Mouse (Mus musculus): ENCODE measurements around the gene Rnf185. TPM values are rescaled to one million over a fixed set of nuclear protein-coding genes. Genes with fewer than 3 reads are reported as not detected.

Gene Rnf185
- polyA plus RNA-seq, 1 experiment from 2014 or later, result 33.9 TPM

GRCm38 (mm10) chr11:3369449-3369848 is 82.7 kb downstream of the Rnf185 start:
- H3K9me3 ChIP-seq (ENCODE audit: control insufficient read depth, low read length), result no peaks in the 10 kb centered on the region
- no peak overlapping the region for H3K4me3 ChIP-seq (ENCODE audit: low read depth, low read length)
- H3K4me2 ChIP-seq (ENCODE audit: low read length), result no peak overlapping the region
- H3K27ac ChIP-seq (ENCODE audit: low read depth), result no peak overlapping the region
- no peak overlapping the region for H3K9ac ChIP-seq (ENCODE audit: low read length)
- no peaks in the 10 kb centered on the region for H3K27me3 ChIP-seq (replicated peaks; ENCODE audit: control insufficient read depth, insufficient read depth, low read length)
- no peak for ATAC-seq (replicated peaks; ENCODE audit: low FRiP score, low TSS enrichment, low read depth)
- peaks cover 34% of the 10 kb centered on the region for H3K4me1 ChIP-seq (replicated peaks; ENCODE audit: control insufficient read depth, insufficient read depth, low read length)
- 77% methylated on average over 5 of the region's 5 CpGs for WGBS
- H3K36me3 ChIP-seq (ENCODE audit: control insufficient read depth, insufficient read depth, low read length), result no peaks in the 10 kb centered on the region
- no peak for DNase-seq (ENCODE audit: low spot score)

- no peak overlapping the region for H3K4me2 ChIP-seq (ENCODE audit: low read length)
These were observed 83.2 kb downstream of the Rnf185 start for GRCm38 (mm10) chr11:3368983-3369382.

DNA sequence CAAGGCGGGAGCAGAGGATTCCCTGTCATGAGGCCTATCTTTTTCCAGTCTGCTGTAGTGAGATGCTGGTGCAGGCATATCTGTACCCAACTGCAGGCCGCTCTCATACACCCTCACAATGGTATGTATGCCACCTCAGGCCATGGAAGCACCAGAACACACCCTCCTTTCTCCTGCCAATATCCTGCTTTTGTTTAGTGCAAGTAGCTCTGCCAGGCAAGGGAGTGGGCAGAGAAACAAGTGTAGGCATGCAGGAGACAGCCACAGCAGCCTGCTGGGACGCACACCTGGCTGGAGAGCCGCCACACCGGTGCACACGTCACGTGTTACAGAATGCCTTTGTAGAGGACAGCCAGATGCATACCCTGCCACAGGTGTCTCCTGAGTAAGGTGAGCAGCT is 85.8 kb downstream of the Rnf185 start:
- Histone ChIP-seq H3K9me3 (ENCODE audit: control insufficient read depth, low read length) (no peaks in the 10 kb centered on the region; the same call in 1 of the 2 replicates), H3K27ac (ENCODE audit: low read depth) (no peak overlapping the region), H3K4me2 (ENCODE audit: low read length) (no peak overlapping the region), H3K4me1 (replicated peaks; ENCODE audit: control insufficient read depth, insufficient read depth, low read length) (peaks cover 17% of the 10 kb centered on the region), H3K27me3 (replicated peaks; ENCODE audit: control insufficient read depth, insufficient read depth, low read length) (no peaks in the 10 kb centered on the region), H3K4me3 (ENCODE audit: low read depth, low read length) (no peak overlapping the region), H3K9ac (ENCODE audit: low read length) (no peak overlapping the region), H3K36me3 (ENCODE audit: control insufficient read depth, insufficient read depth, low read length) (0 out of 2 replicates have a peak, but pooled peaks cover 3% of the 10 kb centered on the region)
- DNase-seq (ENCODE audit: low spot score), result no peak
- WGBS, result 96% methylated on average over 7 of the region's 7 CpGs
- no peak for ATAC-seq (replicated peaks; ENCODE audit: low FRiP score, low TSS enrichment, low read depth)

More at GRCm38 (mm10) chr11:3368983-3369382, 83.2 kb downstream of the Rnf185 start:
- Histone ChIP-seq H3K4me1 (replicated peaks; ENCODE audit: control insufficient read depth, insufficient read depth, low read length) (peaks cover 30% of the 10 kb centered on the region), H3K9me3 (ENCODE audit: control insufficient read depth, low read length) (no peaks in the 10 kb centered on the region), H3K9ac (ENCODE audit: low read length) (no peak overlapping the region), H3K36me3 (ENCODE audit: control insufficient read depth, insufficient read depth, low read length) (no peaks in the 10 kb centered on the region), H3K27ac (ENCODE audit: low read depth) (no peak overlapping the region), H3K27me3 (replicated peaks; ENCODE audit: control insufficient read depth, insufficient read depth, low read length) (no peaks in the 10 kb centered on the region), H3K4me3 (ENCODE audit: low read depth, low read length) (no peak overlapping the region)
- WGBS, result 43% methylated on average over 7 of the region's 7 CpGs
- DNase-seq (ENCODE audit: low spot score) (no peak), ATAC-seq (replicated peaks; ENCODE audit: low FRiP score, low TSS enrichment, low read depth) (0 out of 2 replicates have a peak, but pooled peaks have one; percentile 4)

Other genes starting within 250 kb of the Rnf185 start
- gene Eif4enif1, start 250.0 kb downstream of the Rnf185 start, polyA plus RNA-seq (2014; fragmentation: Nextera tagmentation; extraction: Ambion mirVana), result 52.7 and 56.2 TPM in 2 replicates
- gene Drg1, start 185.9 kb downstream of the Rnf185 start, polyA plus RNA-seq (2014; fragmentation: Nextera tagmentation; extraction: Ambion mirVana), result 221 and 234 TPM in 2 replicates
- 50.1 and 50.6 TPM in 2 replicates for gene Patz1, start 163.5 kb downstream of the Rnf185 start, polyA plus RNA-seq (2014; fragmentation: Nextera tagmentation; extraction: Ambion mirVana)
- 9.9 and 14.1 TPM in 2 replicates for gene Pik3ip1, start 122.0 kb downstream of the Rnf185 start, polyA plus RNA-seq (2014; fragmentation: Nextera tagmentation; extraction: Ambion mirVana)
- 62.8 and 67.3 TPM in 2 replicates for gene Limk2, start 43.2 kb downstream of the Rnf185 start, polyA plus RNA-seq (2014; fragmentation: Nextera tagmentation; extraction: Ambion mirVana)
- 0.61 and 0.75 TPM in 2 replicates for gene Pla2g3, start 35.9 kb upstream of the Rnf185 start, polyA plus RNA-seq (2014; fragmentation: Nextera tagmentation; extraction: Ambion mirVana)
- 4.1 and 4.3 TPM in 2 replicates for gene Inpp5j, start 52.5 kb upstream of the Rnf185 start, polyA plus RNA-seq (2014; fragmentation: Nextera tagmentation; extraction: Ambion mirVana)
- 146 and 160 TPM in 2 replicates for gene Selenom, start 62.3 kb upstream of the Rnf185 start, polyA plus RNA-seq (2014; fragmentation: Nextera tagmentation; extraction: Ambion mirVana)
- 87.0 and 88.2 TPM in 2 replicates for gene Smtn, start 88.2 kb upstream of the Rnf185 start, polyA plus RNA-seq (2014; fragmentation: Nextera tagmentation; extraction: Ambion mirVana)
- 24.8 and 25.6 TPM in 2 replicates for gene Morc2a, start 196.8 kb upstream of the Rnf185 start, polyA plus RNA-seq (2014; fragmentation: Nextera tagmentation; extraction: Ambion mirVana)

Data from intestine, embryonic 14.5 days (tissue).